Mouse (Mus musculus): Measurements from ENCODE around the gene Adgrd1. TPM values are rescaled to one million over a fixed set of nuclear protein-coding genes. Genes with fewer than 3 reads are reported as not detected.
A peak's percentile ranks its signal among the peaks of the same experiment; 100 is the strongest.
"Not testable (repeated sequence)": the region's sequence is repeated elsewhere in the genome, so short reads cannot be mapped to it uniquely, and the experiment has no call there.

Gene Adgrd1
- total RNA-seq, 2 experiments from 2014 or later, result 4.6 to 5.1 TPM

- intact Hi-C loops (cut with DNase I), result no loop called here
Observed at GRCm38 (mm10) chr5:129092345-129093065, 4.0 kb upstream of the Adgrd1 start.

GRCm38 (mm10) chr5:129093158-129093557 is 3.4 kb upstream of the Adgrd1 start:
- intact Hi-C loops (cut with DNase I), result no loop called here
- DNase-seq, result no peak

More at GRCm38 (mm10) chr5:129092345-129093065, 4.0 kb upstream of the Adgrd1 start:
- no peak for DNase-seq

GRCm38 (mm10) chr5:129094236-129094635 is 2.3 kb upstream of the Adgrd1 start:
- intact Hi-C loops (cut with DNase I), result no loop called here
- no peak for DNase-seq

GRCm38 (mm10) chr5:129104043-129104442 is 7.5 kb downstream of the Adgrd1 start:
- no peak for DNase-seq
- intact Hi-C loops (cut with DNase I), result no loop called here

- intact Hi-C loops (cut with DNase I), result no loop called here
- DNase-seq, result no peak
Observed at GRCm38 (mm10) chr5:129111729-129112128, 15.2 kb downstream of the Adgrd1 start.

GRCm38 (mm10) chr5:129113741-129114476 is 17.4 kb downstream of the Adgrd1 start:
- DNase-seq, result no peak
- intact Hi-C loops (cut with DNase I), result no loop called here

- intact Hi-C loops (cut with DNase I), result no loop called here
- no peak for DNase-seq
Observed at GRCm38 (mm10) chr5:129116299-129116698, 19.7 kb downstream of the Adgrd1 start.

- no peak for DNase-seq
- intact Hi-C loops (cut with DNase I), result no loop called here
Observed at GRCm38 (mm10) chr5:129117593-129118113, 21.1 kb downstream of the Adgrd1 start.

GRCm38 (mm10) chr5:129118523-129118922 is 22.0 kb downstream of the Adgrd1 start:
- intact Hi-C loops (cut with DNase I), result no loop called here
- no peak for DNase-seq

- DNase-seq, result no peak
- intact Hi-C loops (cut with DNase I), result no loop called here
Observed at GRCm38 (mm10) chr5:129119146-129119545, 22.6 kb downstream of the Adgrd1 start.

GRCm38 (mm10) chr5:129121654-129122285 is 25.2 kb downstream of the Adgrd1 start:
- intact Hi-C loops (cut with DNase I), result no loop called here
- DNase-seq, result no peak

- intact Hi-C loops (cut with DNase I), result no loop called here
- DNase-seq, result no peak
Observed at GRCm38 (mm10) chr5:129122491-129122890, 25.9 kb downstream of the Adgrd1 start.

GRCm38 (mm10) chr5:129124070-129124828 is 27.7 kb downstream of the Adgrd1 start:
- intact Hi-C loops (cut with DNase I), result no loop called here
- DNase-seq, result peak in 1 of 2 experiments; percentile 33

GRCm38 (mm10) chr5:129128310-129128709 is 31.8 kb downstream of the Adgrd1 start:
- DNase-seq; intact Hi-C loops (cut with DNase I): not testable (repeated sequence)

- peak; percentile 49 to 63 for DNase-seq
- intact Hi-C loops (cut with DNase I), result no loop called here
Observed at GRCm38 (mm10) chr5:129130301-129130700, 33.8 kb downstream of the Adgrd1 start.

- intact Hi-C loops (cut with DNase I), result no loop called here
Observed at GRCm38 (mm10) chr5:129137405-129137804, 40.9 kb downstream of the Adgrd1 start.

GRCm38 (mm10) chr5:129138576-129138975 is 42.0 kb downstream of the Adgrd1 start:
- DNase-seq, result no peak
- intact Hi-C loops (cut with DNase I), result no loop called here

More at GRCm38 (mm10) chr5:129137405-129137804, 40.9 kb downstream of the Adgrd1 start:
- DNase-seq, result no peak

- intact Hi-C loops (cut with DNase I), result no loop called here
- DNase-seq, result no peak
Observed at GRCm38 (mm10) chr5:129142801-129143200, 46.3 kb downstream of the Adgrd1 start.

GRCm38 (mm10) chr5:129145307-129145935 is 48.9 kb downstream of the Adgrd1 start:
- intact Hi-C loops (cut with DNase I), result no loop called here
- DNase-seq, result no peak
